12 mouse cellular contexts compared by ENCODE assay signal in the genomic region with DNA sequence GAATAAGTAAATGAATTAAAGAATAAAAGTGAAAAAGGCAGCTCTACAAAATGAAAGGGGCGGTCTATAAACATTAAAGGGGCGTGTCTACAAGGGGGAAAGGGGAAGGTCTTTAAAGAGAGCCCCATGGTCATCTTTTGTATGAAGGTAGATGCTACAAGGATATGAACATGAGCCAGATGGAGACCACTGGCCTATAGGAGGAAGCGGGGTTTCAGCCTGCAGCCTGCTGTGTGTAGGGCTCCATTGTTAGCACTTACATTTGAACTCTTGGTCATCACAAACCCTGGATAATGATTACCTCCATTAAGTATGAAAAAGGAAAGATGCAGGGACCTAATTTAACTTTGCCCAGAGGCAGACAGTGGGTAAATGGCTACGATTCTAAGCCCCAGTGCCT.
"Had no signal": no experiment of that assay in that cellular context is flagged by ENCODE, and none has a peak within 500 bp of the region (broad histone marks: within the 10 kb centered on the region; RNA-seq: fewer than 3 reads in every experiment).

No protein-coding gene starts in this region.

- H3K27me3 ChIP-seq: neural tube, embryonic 15.5 days; stomach, embryonic 15.5 days had no signal

- H3K4me2 ChIP-seq: neural tube, embryonic 15.5 days; stomach, embryonic 15.5 days had no signal

- H3K9ac ChIP-seq: neural tube, embryonic 15.5 days; stomach, embryonic 15.5 days had no signal

- H3K27ac ChIP-seq: neural tube, embryonic 15.5 days; stomach, embryonic 15.5 days; stomach, postnatal 0 days had no signal

- H3K9me3 ChIP-seq: neural tube, embryonic 15.5 days; stomach, embryonic 15.5 days had no signal

- H3K36me3 ChIP-seq: neural tube, embryonic 15.5 days; stomach, embryonic 15.5 days had no signal

- DNase-seq: retina, postnatal 1 day; right cerebral cortex, adult 18-20 months; right cerebral cortex, postnatal 14 days; right cerebral cortex, postnatal 25 days; right cerebral cortex, postnatal 4 days; spleen, adult 18-20 months; thymus, adult 18-20 months; thymus, adult 2 months; thymus, postnatal 25 days had no signal

- H3K4me1 ChIP-seq: neural tube, embryonic 15.5 days; stomach, embryonic 15.5 days had no signal

- H3K4me3 ChIP-seq: neural tube, embryonic 15.5 days; stomach, embryonic 15.5 days had no signal
